Mouse (Mus musculus): Measurements from ENCODE around the gene Spaca3. TPM values are rescaled to one million over a fixed set of nuclear protein-coding genes. Genes with fewer than 3 reads are reported as not detected.

Gene Spaca3
- polyA plus RNA-seq, 1 experiment from 2014 or later, result not detected

GRCm38 (mm10) chr11:80872509-80873474 is 14.6 kb downstream of the Spaca3 start:
- Histone ChIP-seq H3K4me3 (no peak overlapping the region), H3K4me1 (no peaks in the 10 kb centered on the region), H3K9me3 (no peaks in the 10 kb centered on the region), H3K9ac (no peak overlapping the region), H3K4me2 (replicated peaks) (no peak overlapping the region), H3K36me3 (no peaks in the 10 kb centered on the region), H3K27me3 (no peaks in the 10 kb centered on the region), H3K27ac (no peak overlapping the region)
- ATAC-seq (ENCODE audit: insufficient number of reproducible peaks, insufficient read depth, low FRiP score, low TSS enrichment), result no peak
- WGBS, result 66% methylated on average over 17 of the region's 17 CpGs

DNA sequence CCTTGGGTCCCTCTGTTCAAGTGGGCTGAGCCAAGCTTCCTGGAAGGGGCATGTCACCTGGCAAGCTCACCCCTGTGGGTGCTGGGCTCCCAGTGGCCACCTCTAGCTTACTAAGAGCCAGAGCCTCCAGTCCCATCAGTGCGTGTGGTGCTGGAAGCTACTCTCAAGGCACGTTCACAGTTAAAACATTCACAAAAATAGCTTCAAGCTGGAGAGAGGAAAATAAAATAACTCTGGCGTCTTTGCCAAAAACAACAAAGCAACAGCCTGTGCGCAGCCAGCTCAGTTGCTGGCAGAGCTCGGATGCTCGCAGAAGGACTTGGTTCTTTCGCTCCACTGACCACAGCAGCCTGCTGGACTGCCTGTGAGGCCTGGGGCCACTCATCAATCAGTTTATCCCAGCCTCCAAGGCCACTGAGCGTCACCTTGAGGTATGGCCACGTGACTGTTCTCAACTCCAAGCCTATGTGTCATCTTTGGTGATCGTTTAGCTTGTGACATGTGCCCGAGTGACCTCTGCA is 19.0 kb downstream of the Spaca3 start:
- H3K9me3 ChIP-seq, result no peaks in the 10 kb centered on the region
- H3K27me3 ChIP-seq, result no peaks in the 10 kb centered on the region
- no peak for ATAC-seq (ENCODE audit: insufficient number of reproducible peaks, insufficient read depth, low FRiP score, low TSS enrichment)
- no peak overlapping the region for H3K27ac ChIP-seq
- no peaks in the 10 kb centered on the region for H3K36me3 ChIP-seq
- no peaks in the 10 kb centered on the region for H3K4me1 ChIP-seq
- no peak overlapping the region for H3K4me3 ChIP-seq
- WGBS, result 59% methylated on average over 11 of the region's 11 CpGs
- no peak overlapping the region for H3K9ac ChIP-seq
- no peak overlapping the region for H3K4me2 ChIP-seq (replicated peaks)

DNA sequence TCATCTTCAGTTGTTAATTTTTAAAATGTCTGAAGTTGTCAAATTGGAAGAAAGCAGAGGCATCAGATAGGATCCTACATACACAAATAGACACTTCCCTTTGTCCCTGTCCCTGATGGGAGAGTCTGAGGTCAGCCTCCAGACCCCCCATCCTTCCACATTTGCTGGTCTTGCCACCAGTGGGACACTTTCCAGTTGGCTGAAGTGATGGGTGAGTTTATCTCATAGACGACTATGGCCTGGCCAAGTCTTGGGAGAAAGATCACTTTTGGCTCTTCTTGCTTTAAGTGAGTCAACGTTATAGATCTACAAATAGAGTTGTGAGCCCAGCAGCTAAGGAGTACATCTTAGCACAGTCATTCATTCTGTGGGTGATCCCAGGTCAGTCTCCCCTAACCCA is 19.9 kb downstream of the Spaca3 start:
- Histone ChIP-seq H3K9ac (no peak overlapping the region), H3K27me3 (no peaks in the 10 kb centered on the region), H3K4me2 (replicated peaks) (no peak overlapping the region), H3K4me3 (no peak overlapping the region), H3K36me3 (no peaks in the 10 kb centered on the region), H3K4me1 (no peaks in the 10 kb centered on the region), H3K9me3 (no peaks in the 10 kb centered on the region), H3K27ac (no peak overlapping the region)
- WGBS, result 89% methylated on average over 2 of the region's 2 CpGs
- ATAC-seq (ENCODE audit: insufficient number of reproducible peaks, insufficient read depth, low FRiP score, low TSS enrichment), result no peak

GRCm38 (mm10) chr11:80882229-80882810 is 24.2 kb downstream of the Spaca3 start:
- 85% methylated on average over 7 of the region's 7 CpGs for WGBS
- H3K27me3 ChIP-seq, result no peaks in the 10 kb centered on the region
- no peak for ATAC-seq (ENCODE audit: insufficient number of reproducible peaks, insufficient read depth, low FRiP score, low TSS enrichment)

GRCm38 (mm10) chr11:80884521-80885231 is 26.5 kb downstream of the Spaca3 start:
- no peak for ATAC-seq (ENCODE audit: insufficient number of reproducible peaks, insufficient read depth, low FRiP score, low TSS enrichment)
- H3K36me3 ChIP-seq, result no peaks in the 10 kb centered on the region
- peaks cover 2% of the 10 kb centered on the region; the same call in 1 of the 2 replicates for H3K27me3 ChIP-seq
- no peak overlapping the region for H3K4me3 ChIP-seq
- H3K4me1 ChIP-seq, result no peaks in the 10 kb centered on the region
- 89% methylated on average over 6 of the region's 6 CpGs for whole genome bisulfite sequencing
- H3K4me2 ChIP-seq (replicated peaks), result no peak overlapping the region
- H3K9me3 ChIP-seq, result no peaks in the 10 kb centered on the region
- no peak overlapping the region for H3K27ac ChIP-seq
- no peak overlapping the region for H3K9ac ChIP-seq

More at GRCm38 (mm10) chr11:80882229-80882810, 24.2 kb downstream of the Spaca3 start:
- no peaks in the 10 kb centered on the region for H3K4me1 ChIP-seq
- H3K27ac ChIP-seq, result no peak overlapping the region
- H3K4me2 ChIP-seq (replicated peaks), result no peak overlapping the region
- H3K4me3 ChIP-seq, result no peak overlapping the region
- no peaks in the 10 kb centered on the region for H3K9me3 ChIP-seq
- no peaks in the 10 kb centered on the region for H3K36me3 ChIP-seq
- no peak overlapping the region for H3K9ac ChIP-seq

GRCm38 (mm10) chr11:80886365-80886764 is 28.2 kb downstream of the Spaca3 start:
- Histone ChIP-seq H3K9ac (no peak overlapping the region), H3K27me3 (peaks cover 13% of the 10 kb centered on the region)
- no peak for ATAC-seq (ENCODE audit: insufficient number of reproducible peaks, insufficient read depth, low FRiP score, low TSS enrichment)

GRCm38 (mm10) chr11:80887021-80887420 is 28.9 kb downstream of the Spaca3 start:
- Histone ChIP-seq H3K4me2 (replicated peaks) (no peak overlapping the region), H3K9me3 (no peaks in the 10 kb centered on the region), H3K27me3 (peaks cover 18% of the 10 kb centered on the region), H3K4me1 (no peaks in the 10 kb centered on the region), H3K36me3 (no peaks in the 10 kb centered on the region), H3K9ac (no peak overlapping the region), H3K4me3 (no peak overlapping the region), H3K27ac (no peak overlapping the region)
- ATAC-seq (ENCODE audit: insufficient number of reproducible peaks, insufficient read depth, low FRiP score, low TSS enrichment), result no peak
- 69% methylated on average over 3 of the region's 3 CpGs for WGBS

More at GRCm38 (mm10) chr11:80886365-80886764, 28.2 kb downstream of the Spaca3 start:
- H3K4me1 ChIP-seq, result no peaks in the 10 kb centered on the region
- no peaks in the 10 kb centered on the region for H3K36me3 ChIP-seq
- no peak overlapping the region for H3K27ac ChIP-seq
- no peak overlapping the region for H3K4me2 ChIP-seq (replicated peaks)
- H3K9me3 ChIP-seq, result no peaks in the 10 kb centered on the region
- 81% methylated on average over 7 of the region's 7 CpGs for WGBS
- H3K4me3 ChIP-seq, result no peak overlapping the region

DNA sequence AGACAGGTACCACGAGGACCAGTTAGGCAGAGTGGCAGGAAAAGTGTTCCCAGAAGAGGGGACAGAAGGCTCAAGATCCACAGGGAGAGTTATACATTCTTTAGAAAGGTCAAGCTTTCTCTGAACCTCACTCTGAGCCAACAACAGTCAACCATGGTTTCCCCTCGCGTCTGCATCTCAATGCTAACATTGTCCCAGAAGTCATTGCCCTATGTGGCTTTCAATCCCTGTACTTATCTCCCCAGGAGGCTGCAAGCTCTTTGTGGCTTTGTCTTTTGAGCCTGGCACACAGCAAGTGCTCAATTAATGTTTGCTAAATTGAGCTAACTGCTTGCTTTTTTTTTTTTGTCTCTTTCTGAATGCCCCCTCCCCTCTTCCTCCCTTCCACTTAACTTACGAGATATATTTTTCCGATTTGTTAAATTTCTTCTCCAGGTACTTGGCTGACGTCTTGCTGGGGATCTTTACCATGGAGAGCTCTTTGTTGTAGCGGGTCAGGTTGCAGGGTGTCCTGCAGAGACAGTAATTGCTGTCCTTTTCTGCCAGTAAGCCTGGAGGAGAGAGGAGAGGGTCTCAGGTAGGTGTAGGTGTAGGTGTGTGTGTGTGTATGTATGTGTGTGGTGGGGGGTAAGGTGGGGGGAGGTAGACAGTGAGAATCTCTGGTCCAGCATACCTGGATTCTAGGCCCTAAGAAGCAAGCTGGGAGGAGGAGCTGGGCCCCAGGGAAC is 31.3 kb downstream of the Spaca3 start:
- Histone ChIP-seq H3K9ac (no peak overlapping the region), H3K27ac (no peak overlapping the region), H3K27me3 (peaks cover 19% of the 10 kb centered on the region), H3K4me3 (no peak overlapping the region), H3K4me1 (no peaks in the 10 kb centered on the region), H3K4me2 (replicated peaks) (no peak overlapping the region), H3K36me3 (no peaks in the 10 kb centered on the region), H3K9me3 (no peaks in the 10 kb centered on the region)
- WGBS, result 5% methylated on average over 7 of the region's 7 CpGs
- ATAC-seq (ENCODE audit: insufficient number of reproducible peaks, insufficient read depth, low FRiP score, low TSS enrichment), result no peak

- no peaks in the 10 kb centered on the region for H3K36me3 ChIP-seq
- no peak overlapping the region for H3K4me2 ChIP-seq (replicated peaks)
- H3K9ac ChIP-seq, result no peak overlapping the region
- H3K4me1 ChIP-seq, result no peaks in the 10 kb centered on the region
- H3K27me3 ChIP-seq, result peaks cover 10% of the 10 kb centered on the region
- no peak overlapping the region for H3K4me3 ChIP-seq
- H3K9me3 ChIP-seq, result no peaks in the 10 kb centered on the region
- H3K27ac ChIP-seq, result no peak overlapping the region
- ATAC-seq (ENCODE audit: insufficient number of reproducible peaks, insufficient read depth, low FRiP score, low TSS enrichment), result no peak
- 88% methylated on average over 3 of the region's 3 CpGs for WGBS
These were observed 37.7 kb downstream of the Spaca3 start for GRCm38 (mm10) chr11:80895853-80896252.

DNA sequence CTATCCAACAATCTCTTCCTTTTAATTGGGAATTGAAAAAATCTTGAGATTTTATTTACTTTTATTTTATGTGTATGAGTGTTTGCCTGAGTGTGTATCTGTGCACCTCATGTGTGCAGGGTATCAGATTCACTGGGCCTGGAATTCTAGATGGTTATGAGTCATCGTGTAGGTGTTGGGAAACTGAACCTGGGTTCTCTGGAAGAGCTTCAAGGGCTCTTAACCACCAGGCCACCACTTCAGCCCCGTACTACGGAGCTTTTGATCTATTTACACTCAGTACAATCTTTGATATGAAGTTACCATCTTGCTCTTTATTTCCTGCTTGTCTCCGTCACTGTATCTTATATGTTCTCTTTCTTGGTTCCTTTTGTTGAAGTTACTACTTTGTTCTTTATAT is 42.4 kb downstream of the Spaca3 start:
- WGBS, result 85% methylated on average over 4 of the region's 4 CpGs
- Histone ChIP-seq H3K4me1 (no peaks in the 10 kb centered on the region), H3K27me3 (no peaks in the 10 kb centered on the region), H3K4me3 (no peak overlapping the region), H3K36me3 (no peaks in the 10 kb centered on the region), H3K9me3 (no peaks in the 10 kb centered on the region), H3K27ac (no peak overlapping the region), H3K4me2 (replicated peaks) (no peak overlapping the region), H3K9ac (no peak overlapping the region)
- no peak for ATAC-seq (ENCODE audit: insufficient number of reproducible peaks, insufficient read depth, low FRiP score, low TSS enrichment)

- Histone ChIP-seq H3K4me2 (replicated peaks) (no peak overlapping the region), H3K4me1 (no peaks in the 10 kb centered on the region), H3K4me3 (no peak overlapping the region), H3K27ac (no peak overlapping the region), H3K9ac (no peak overlapping the region), H3K9me3 (no peaks in the 10 kb centered on the region), H3K27me3 (no peaks in the 10 kb centered on the region), H3K36me3 (no peaks in the 10 kb centered on the region)
- no peak for ATAC-seq (ENCODE audit: insufficient number of reproducible peaks, insufficient read depth, low FRiP score, low TSS enrichment)
- 79% methylated on average over 7 of the region's 7 CpGs for WGBS
These were observed 44.5 kb downstream of the Spaca3 start for GRCm38 (mm10) chr11:80902664-80903063.

Measured in embryonic facial prominence, embryonic 12.5 days (tissue).